Mouse (Mus musculus) left cerebral cortex, adult 8-10 months (tissue): ENCODE results near the gene Nufip2. TPM values are rescaled to one million over a fixed set of nuclear protein-coding genes. Genes with fewer than 3 reads are reported as not detected.

ENCODE experiments used
- total RNA-seq, 4 experiments: library from RNA; stranded (reverse); gene quantifications; 2 replicates each; pipeline ENCODE4 v1.2.4; 2022

Nufip2 gene
- total RNA-seq, 4 experiments from 2014 or later: 63.5 to 69.0 (median 67.1) TPM

Other genes with a start within 250 kb of the Nufip2 start
- 10 to 100 TPM; 48.9 to 51.4 (median 50.4) TPM for gene Coro6, start 223.7 kb upstream of the Nufip2 start, total RNA-seq
- gene Ankrd13b, start 196.5 kb upstream of the Nufip2 start, total RNA-seq: 10 to 100 TPM; 75.8 to 83.0 (median 79.6) TPM
- 100 to 1,000 TPM; 281 to 307 (median 287) TPM for gene Git1, start 192.6 kb upstream of the Nufip2 start, total RNA-seq
- gene Abhd15, start 171.0 kb upstream of the Nufip2 start, total RNA-seq: 1 to 10 TPM in 3 of 4 experiments, under 1 TPM in 1; 0.99 to 1.7 (median 1.5) TPM
- gene Trp53i13, start 170.2 kb upstream of the Nufip2 start, total RNA-seq: 1 to 10 TPM; 4.3 to 9.4 (median 5.6) TPM
- gene Gm10392, start 167.0 kb upstream of the Nufip2 start, total RNA-seq: under 1 TPM in 1 of 4 experiments, not detected in 3; 0.21 TPM
- gene Taok1, start 78.3 kb upstream of the Nufip2 start, total RNA-seq: 100 to 1,000 TPM in 2 of 4 experiments, 10 to 100 TPM in 2; 92.7 to 112 (median 102) TPM
- not detected for gene Cryba1, start 39.1 kb downstream of the Nufip2 start, total RNA-seq
- gene Myo18a, start 77.1 kb downstream of the Nufip2 start, total RNA-seq: 100 to 1,000 TPM; 133 to 174 (median 147) TPM
- not detected for gene Gm10277, start 101.6 kb downstream of the Nufip2 start, total RNA-seq
- gene Pipox, start 207.9 kb downstream of the Nufip2 start, total RNA-seq: 1 to 10 TPM; 2.8 to 4.9 (median 2.9) TPM
- gene Sez6, start 244.6 kb downstream of the Nufip2 start, total RNA-seq: 100 to 1,000 TPM; 184 to 230 (median 207) TPM